Mouse (Mus musculus) cerebellum, postnatal 25 days (tissue): Measurements from ENCODE around the gene Aff1.
A peak's percentile ranks its signal among the peaks of the same experiment; 100 is the strongest.

ENCODE experiments used
- DNase-seq, 2 experiments: peaks; one replicate each; pipeline ENCODE4 v3.0.0; 2021; ENCODE audit warnings: mixed read lengths in 2 of 2

Aff1 gene

DNA sequence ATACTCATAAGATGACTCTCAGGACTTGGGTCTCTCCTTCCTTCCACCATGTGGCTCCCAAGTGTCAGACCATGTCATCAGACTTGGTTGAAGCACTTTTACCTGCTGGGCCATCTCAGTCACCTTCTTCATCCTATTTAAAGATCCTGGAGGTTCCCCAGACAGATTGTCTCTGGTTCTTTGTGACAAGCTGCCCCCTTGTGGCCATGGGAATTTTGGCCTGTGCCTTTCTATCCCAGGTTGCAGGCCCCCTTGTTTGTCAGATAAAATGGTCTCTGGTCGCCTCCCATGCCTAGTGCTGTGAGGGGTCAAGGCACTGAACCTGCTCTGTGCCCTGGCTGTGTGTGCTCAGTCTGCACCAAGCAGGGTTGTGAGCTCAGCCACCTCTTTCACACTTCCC lies 151.8 kb downstream of the Aff1 start:
- peak; percentile 52 to 69 for DNase-seq

- peak; percentile 57 to 70 for DNase-seq
These were observed 153.4 kb downstream of the Aff1 start for GRCm38 (mm10) chr5:103845418-103846153.

GRCm38 (mm10) chr5:103846154-103846551 lies 154.0 kb downstream of the Aff1 start:
- no peak for DNase-seq

DNA sequence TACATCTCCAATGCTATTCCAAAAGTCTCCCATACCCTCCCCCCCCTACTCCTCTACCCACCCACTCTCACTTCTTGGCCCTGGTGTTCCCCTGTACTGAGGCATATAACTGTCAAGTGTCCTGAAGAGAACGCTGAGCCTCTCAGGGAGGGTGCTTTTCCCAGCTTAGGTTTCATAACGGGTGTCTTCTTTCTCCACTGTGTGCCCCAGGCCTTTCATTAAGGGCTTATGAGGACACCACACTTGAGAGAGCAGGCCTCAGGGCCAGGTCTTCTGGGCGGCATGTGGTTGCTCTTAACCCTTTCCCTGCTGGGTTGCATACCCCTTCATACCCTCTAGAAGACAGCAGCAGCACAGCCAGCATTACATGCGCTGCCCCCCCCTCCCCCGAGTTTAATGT lies 154.4 kb downstream of the Aff1 start:
- DNase-seq: no peak

- DNase-seq: no peak
These were observed 156.4 kb downstream of the Aff1 start for GRCm38 (mm10) chr5:103848546-103848945.

- DNase-seq: no peak
These were observed 160.8 kb downstream of the Aff1 start for GRCm38 (mm10) chr5:103852756-103853549.

DNA sequence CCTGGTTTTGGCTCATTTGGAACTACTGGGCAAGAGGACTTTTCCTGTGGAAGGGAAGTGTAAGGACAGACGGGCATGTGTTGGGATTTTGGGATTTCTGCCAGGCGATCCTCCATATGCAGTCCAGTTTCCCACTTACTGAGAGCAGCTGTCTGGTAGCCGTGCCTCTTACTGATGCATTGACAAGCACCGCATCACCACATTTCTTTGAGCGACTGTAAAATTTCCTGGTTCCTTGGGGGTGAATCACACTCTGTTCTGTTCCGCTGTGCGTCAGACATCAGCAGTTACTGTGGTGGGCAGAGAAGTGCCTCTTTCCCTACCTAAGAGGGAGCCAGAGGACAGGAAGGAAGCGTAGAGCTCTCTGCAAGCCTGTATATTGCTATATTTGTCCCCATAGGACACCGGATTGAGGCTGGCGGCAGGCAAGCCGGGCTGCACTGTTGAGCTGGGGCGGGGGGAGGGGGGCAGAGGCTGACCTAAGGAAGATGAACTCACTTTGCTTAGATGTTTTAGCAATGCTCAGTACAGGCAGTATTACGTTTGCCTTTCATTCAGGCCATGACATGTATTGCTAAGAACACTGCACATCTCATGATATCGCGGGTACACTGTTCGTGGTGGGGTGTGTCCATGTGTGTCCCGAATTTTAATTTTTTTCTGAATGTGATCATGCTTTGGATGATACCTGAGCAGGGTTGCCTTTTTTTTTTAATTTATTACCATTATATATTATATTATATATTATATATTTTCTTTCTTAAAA lies 162.1 kb downstream of the Aff1 start:
- peak; percentile 49 to 66 for DNase-seq

- no peak for DNase-seq
These were observed 162.6 kb downstream of the Aff1 start for GRCm38 (mm10) chr5:103854807-103855194.

GRCm38 (mm10) chr5:103855483-103856211 lies 163.5 kb downstream of the Aff1 start:
- no peak for DNase-seq

DNA sequence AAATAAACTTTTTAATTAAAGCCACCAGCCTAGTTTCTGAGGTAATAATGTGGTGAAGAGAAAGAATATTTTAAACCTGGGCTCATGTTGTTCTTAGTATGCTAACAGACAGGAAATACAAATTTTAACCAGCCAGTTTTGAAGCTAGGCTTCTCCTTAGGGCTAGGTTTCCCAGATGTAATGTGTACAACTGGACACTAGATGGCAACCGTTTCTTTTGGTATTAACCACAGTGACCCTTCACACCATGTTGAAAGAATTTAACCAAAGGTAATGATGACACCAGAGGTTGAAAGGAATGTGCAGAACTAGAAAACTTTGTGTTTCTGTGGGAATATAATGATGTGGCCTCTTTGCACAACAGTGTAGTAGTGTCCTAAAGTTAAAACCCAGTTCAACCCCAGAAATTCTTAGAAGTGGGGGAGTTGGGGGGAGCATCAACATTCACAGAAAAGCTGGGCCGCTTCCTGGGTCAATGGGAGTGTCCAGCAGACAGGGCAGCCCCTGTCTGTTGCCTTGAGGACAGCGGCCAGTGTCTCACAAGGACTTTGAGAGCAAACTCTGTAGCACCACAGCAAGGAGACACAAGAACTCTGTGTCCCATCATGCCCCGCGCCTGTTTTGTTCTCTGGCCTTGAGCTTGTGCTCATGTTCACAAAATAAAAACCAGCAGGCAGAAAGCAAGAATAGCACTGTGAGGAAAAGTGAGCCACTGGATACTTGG lies 164.3 kb downstream of the Aff1 start:
- peak in 1 of 2 experiments; percentile 51 for DNase-seq

DNA sequence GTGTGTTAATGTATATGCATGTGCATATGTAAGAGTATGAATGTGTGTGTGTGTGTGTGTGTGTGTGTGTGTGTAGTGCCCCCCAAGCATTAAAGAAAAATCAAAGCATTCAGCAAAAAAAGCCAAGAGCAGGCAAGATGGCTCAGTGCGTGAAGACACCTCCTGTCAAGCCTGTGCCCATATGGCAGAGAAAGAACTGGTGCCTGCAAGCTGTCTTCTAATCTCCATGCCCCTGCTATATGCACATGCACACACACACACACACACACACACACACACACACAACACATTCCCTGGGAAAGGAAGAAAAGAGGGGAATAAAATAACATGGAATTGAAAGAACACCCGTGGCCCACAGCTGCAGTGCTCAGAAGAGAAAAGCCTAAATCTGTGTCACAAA lies 165.0 kb downstream of the Aff1 start:
- no peak for DNase-seq

DNA sequence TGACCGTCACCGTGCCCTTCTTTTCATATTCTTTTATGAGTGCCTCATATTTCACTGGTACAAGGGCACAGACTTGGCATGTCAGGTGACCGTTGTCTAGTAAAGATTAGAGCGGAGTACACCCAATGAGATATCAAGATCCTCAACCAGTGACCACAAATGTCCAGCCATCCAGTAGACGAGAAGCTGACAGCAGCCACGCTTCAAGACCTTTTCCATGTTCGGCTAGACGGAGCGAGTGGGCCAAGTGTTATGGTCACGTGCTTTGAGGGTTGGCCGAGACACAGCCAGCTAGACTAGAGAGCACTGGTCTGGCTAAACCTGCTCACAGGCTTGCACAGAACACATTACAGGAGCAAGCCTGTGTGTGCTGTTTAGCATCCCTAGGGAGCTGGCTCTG lies 168.4 kb downstream of the Aff1 start:
- no peak for DNase-seq

DNA sequence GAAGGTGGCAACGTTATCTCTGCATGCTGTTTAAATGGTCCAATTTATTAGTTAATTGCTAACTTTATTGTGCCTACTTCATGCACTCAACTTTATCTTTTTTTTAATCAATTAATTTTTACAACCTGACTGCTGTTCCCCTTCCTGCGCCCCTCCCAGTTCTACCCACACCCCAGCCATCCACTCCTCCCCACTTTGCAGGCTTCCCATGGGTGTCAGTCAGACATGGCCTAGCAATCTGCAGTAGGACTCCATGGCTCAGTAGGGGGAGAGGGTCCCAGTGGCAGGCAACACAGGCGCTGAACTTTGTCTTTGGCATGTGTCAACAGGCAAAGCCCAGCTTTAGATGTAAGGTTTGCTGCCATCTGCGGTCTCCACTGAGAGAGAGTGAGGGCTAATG lies 171.6 kb downstream of the Aff1 start:
- no peak for DNase-seq

DNA sequence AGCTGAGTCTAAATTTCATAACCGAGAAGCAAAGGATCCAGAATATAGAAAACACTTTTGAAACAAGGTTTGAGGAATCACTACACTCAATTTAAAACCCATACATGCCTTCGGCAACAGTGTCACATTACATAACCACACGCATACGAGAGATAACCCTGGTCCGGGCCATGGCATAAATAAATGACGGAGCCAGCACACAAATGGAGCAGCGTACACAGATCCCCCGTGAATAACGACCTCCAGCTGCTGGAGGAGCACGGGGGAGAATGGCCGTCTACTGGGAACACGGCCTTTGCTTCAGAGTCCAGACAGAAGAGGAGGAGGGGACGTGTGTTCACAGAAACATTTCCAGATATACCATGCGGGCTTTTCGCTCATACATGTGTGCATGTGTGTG lies 197.6 kb downstream of the Aff1 start:
- no peak for DNase-seq

DNA sequence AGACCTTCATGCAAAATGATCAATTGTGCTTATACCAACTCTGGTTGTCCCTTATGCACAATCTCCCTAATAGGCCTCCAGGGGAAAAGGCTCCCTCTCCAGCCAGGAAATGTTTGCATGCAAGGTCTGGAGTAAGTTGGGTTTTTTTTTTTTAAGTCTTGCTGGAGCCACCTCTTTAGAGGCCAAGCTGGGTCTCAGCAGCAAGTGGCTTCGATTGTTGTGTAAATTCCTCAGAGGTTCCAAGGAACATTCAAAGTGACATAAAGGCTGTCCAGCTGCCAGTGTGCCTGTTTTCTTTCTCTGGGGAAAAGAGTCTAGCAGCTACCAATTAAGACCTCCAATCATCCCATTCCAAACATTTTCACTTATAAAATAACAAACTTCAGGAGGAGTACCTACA lies 206.1 kb downstream of the Aff1 start:
- no peak for DNase-seq
